Mouse (Mus musculus) forebrain, embryonic 15.5 days (tissue): Measurements from ENCODE around the gene Bmp15. TPM values are rescaled to one million over a fixed set of nuclear protein-coding genes. Genes with fewer than 3 reads are reported as not detected.

Source experiments
- ATAC-seq: fragments of 200-750 bp; cut with Nextera tagmentation; replicated peaks from 2 replicates; pipeline ENCODE4 v1.8.0; 2017; ENCODE audit warnings: mild to moderate bottlenecking, moderate TSS enrichment, moderate library complexity
- H3K27ac ChIP-seq: fragments of 300-500 bp; sonication (generic); replicated peaks from 2 replicates; pipeline ENCODE4 v1.5.1; 2015; ENCODE audit warnings: mild to moderate bottlenecking, inconsistent platforms
- H3K27me3 ChIP-seq: fragments of 300-500 bp; sonication (generic); 2 replicates; pipeline ENCODE4 v1.6.1; 2015; ENCODE audit warnings: inconsistent platforms
- H3K36me3 ChIP-seq: fragments of 300-500 bp; sonication (generic); 2 replicates; pipeline ENCODE4 v1.6.1; 2015; ENCODE audit warnings: mild to moderate bottlenecking, inconsistent platforms
- H3K4me1 ChIP-seq: fragments of 300-500 bp; sonication (generic); 2 replicates; pipeline ENCODE4 v1.6.1; 2015; ENCODE audit warnings: inconsistent platforms
- H3K4me2 ChIP-seq: fragments of 300-500 bp; sonication (generic); replicated peaks from 2 replicates; pipeline ENCODE4 v1.6.1; 2015; ENCODE audit warnings: mild to moderate bottlenecking, inconsistent platforms
- H3K4me3 ChIP-seq: fragments of 300-500 bp; sonication (generic); 2 replicates; pipeline ENCODE4 v1.5.1; 2015; ENCODE audit warnings: mild to moderate bottlenecking, inconsistent platforms
- H3K9ac ChIP-seq: fragments of 300-500 bp; sonication (generic); replicated peaks from 2 replicates; pipeline ENCODE4 v1.6.1; 2015; ENCODE audit warnings: mild to moderate bottlenecking, inconsistent platforms
- H3K9me3 ChIP-seq: fragments of 300-500 bp; sonication (generic); 2 replicates; pipeline ENCODE4 v1.6.1; 2016; ENCODE audit warnings: inconsistent platforms
- WGBS: fragments of 180-500 bp; shearing (Covaris S2); methylation state at CpG from one replicate; pipeline ENCODE4 v1.1.7; 2015; ENCODE audit warnings: mixed read lengths; 5-methylcytosine and 5-hydroxymethylcytosine counted together
- polyA plus RNA-seq: library from polyadenylated mRNA; unstranded; fragments of >200 nt; fragmentation: Nextera tagmentation; extraction: Ambion mirVana; gene quantifications from 2 replicates; pipeline ENCODE4 v1.2.1, GENCODE M21; 2015

The Bmp15 gene
- polyA plus RNA-seq, result 0.08 and 0.15 TPM in 2 replicates

GRCm38 (mm10) chrX:6320621-6321020, at the start of gene Bmp15:
TSS of gene Bmp15 (minus strand) at chrX:6320721.
- H3K4me2 ChIP-seq, result no peak within 1 kb of the TSS
- WGBS, result 90% methylated on average over 3 of the region's 3 CpGs
- no peak within 1 kb of the TSS for H3K9ac ChIP-seq
- ATAC-seq, result no peak
- no peaks in the 10 kb centered on the region for H3K4me1 ChIP-seq
- H3K27ac ChIP-seq, result no peak within 1 kb of the TSS
- no peak within 1 kb of the TSS for H3K4me3 ChIP-seq
- H3K27me3 ChIP-seq, result no peaks in the 10 kb centered on the region
- H3K36me3 ChIP-seq, result no peaks in the 10 kb centered on the region
- H3K9me3 ChIP-seq, result no peaks in the 10 kb centered on the region

- no peaks in the 10 kb centered on the region for H3K36me3 ChIP-seq
- H3K4me3 ChIP-seq, result no peak overlapping the region
- H3K27me3 ChIP-seq, result no peaks in the 10 kb centered on the region
- H3K27ac ChIP-seq, result no peak overlapping the region
- H3K4me1 ChIP-seq, result no peaks in the 10 kb centered on the region
- H3K9ac ChIP-seq, result no peak overlapping the region
- no peak for ATAC-seq
- no peak overlapping the region for H3K4me2 ChIP-seq
- H3K9me3 ChIP-seq, result no peaks in the 10 kb centered on the region
- WGBS, result 90% methylated on average over 1 of the region's 1 CpGs
Observed at GRCm38 (mm10) chrX:6368822-6369221, 48.3 kb upstream of the Bmp15 start.

GRCm38 (mm10) chrX:6357503-6358114, 37.1 kb upstream of the Bmp15 start:
- ATAC-seq, result no peak
- Histone ChIP-seq H3K4me1 (no peaks in the 10 kb centered on the region), H3K4me2 (no peak overlapping the region), H3K9me3 (no peaks in the 10 kb centered on the region), H3K9ac (no peak overlapping the region), H3K27ac (no peak overlapping the region), H3K4me3 (no peak overlapping the region), H3K27me3 (no peaks in the 10 kb centered on the region), H3K36me3 (no peaks in the 10 kb centered on the region)
- WGBS, result 65% methylated on average over 6 of the region's 6 CpGs

GRCm38 (mm10) chrX:6356876-6357275, 36.4 kb upstream of the Bmp15 start:
- ATAC-seq, result no peak
- no peak overlapping the region for H3K27ac ChIP-seq
- no peak overlapping the region for H3K4me3 ChIP-seq
- H3K4me1 ChIP-seq, result no peaks in the 10 kb centered on the region
- H3K36me3 ChIP-seq, result no peaks in the 10 kb centered on the region
- no peak overlapping the region for H3K9ac ChIP-seq
- 73% methylated on average over 3 of the region's 3 CpGs for WGBS
- no peaks in the 10 kb centered on the region for H3K27me3 ChIP-seq
- H3K9me3 ChIP-seq, result no peaks in the 10 kb centered on the region
- H3K4me2 ChIP-seq, result no peak overlapping the region

GRCm38 (mm10) chrX:6345273-6345959, 24.9 kb upstream of the Bmp15 start:
- Histone ChIP-seq H3K4me2 (no peak overlapping the region), H3K9me3 (no peaks in the 10 kb centered on the region), H3K4me3 (no peak overlapping the region), H3K27ac (no peak overlapping the region), H3K9ac (no peak overlapping the region), H3K36me3 (no peaks in the 10 kb centered on the region), H3K27me3 (no peaks in the 10 kb centered on the region), H3K4me1 (no peaks in the 10 kb centered on the region)
- no peak for ATAC-seq
- 75% methylated on average over 1 of the region's 1 CpGs for WGBS

GRCm38 (mm10) chrX:6324056-6324455, 3.5 kb upstream of the Bmp15 start:
- Histone ChIP-seq H3K27ac (no peak overlapping the region), H3K4me3 (no peak overlapping the region), H3K4me1 (no peaks in the 10 kb centered on the region), H3K9me3 (no peaks in the 10 kb centered on the region), H3K36me3 (no peaks in the 10 kb centered on the region), H3K27me3 (no peaks in the 10 kb centered on the region), H3K4me2 (no peak overlapping the region), H3K9ac (no peak overlapping the region)
- 17% methylated on average over 1 of the region's 1 CpGs for WGBS
- ATAC-seq, result no peak

- ATAC-seq, result no peak
- Histone ChIP-seq H3K27ac (no peak overlapping the region), H3K4me1 (no peaks in the 10 kb centered on the region), H3K36me3 (no peaks in the 10 kb centered on the region), H3K9me3 (no peaks in the 10 kb centered on the region), H3K27me3 (no peaks in the 10 kb centered on the region), H3K4me2 (no peak overlapping the region), H3K9ac (no peak overlapping the region), H3K4me3 (no peak overlapping the region)
- 74% methylated on average over 1 of the region's 1 CpGs for WGBS
Observed at GRCm38 (mm10) chrX:6317747-6318146, 2.8 kb downstream of the Bmp15 start.

Other genes with a start within 250 kb of the Bmp15 start
- gene AU022751, start 237.3 kb downstream of the Bmp15 start, polyA plus RNA-seq, result not detected in 2 replicates
- 54.6 and 62.6 TPM in 2 replicates for gene Nudt10, start 147.7 kb downstream of the Bmp15 start, polyA plus RNA-seq
- gene Shroom4, start 79.1 kb upstream of the Bmp15 start, polyA plus RNA-seq, result 1.3 and 1.6 TPM in 2 replicates